Comparison of ENCODE assay signal across 11 mouse cellular contexts in the genomic region with DNA sequence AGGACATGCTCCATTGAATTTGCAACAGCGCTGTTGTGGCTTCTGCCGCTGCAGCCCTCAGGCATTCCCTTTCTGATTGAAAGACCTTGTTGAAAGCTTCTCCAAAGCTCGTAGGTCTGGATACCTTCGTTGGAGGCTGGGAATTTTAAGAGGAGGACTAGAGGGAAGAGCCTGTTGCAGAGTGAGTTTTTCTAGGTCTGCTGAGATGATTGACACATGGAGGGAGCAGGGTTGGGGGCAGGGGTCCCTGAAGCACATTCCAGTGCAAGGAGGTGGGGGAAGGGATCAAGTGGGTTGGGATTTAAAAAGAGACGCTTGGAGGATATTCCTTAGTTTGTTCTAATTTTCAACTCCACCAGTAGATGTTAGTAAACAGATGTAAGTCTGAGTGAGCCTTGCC. TPM values are rescaled to one million over a fixed set of nuclear protein-coding genes. Genes with fewer than 3 reads are reported as not detected.
DNase-seq lines count a peak whose midpoint lies in the region; ATAC-seq lines count a peak whose summit lies in the region.
"Had no signal": no experiment of that assay in that cellular context is flagged by ENCODE, and none has a peak within 500 bp of the region (broad histone marks: within the 10 kb centered on the region; RNA-seq: fewer than 3 reads in every experiment).

No protein-coding gene starts in this region.

- no peaks in the 10 kb centered on the region for H3K9me3 ChIP-seq in kidney, embryonic 16.5 days (ENCODE audit: low read length)
- no peaks in the 10 kb centered on the region for H3K9me3 ChIP-seq in embryonic facial prominence, embryonic 12.5 days
- H3K9me3 ChIP-seq in hindbrain, embryonic 13.5 days: no peaks in the 10 kb centered on the region

- 44% methylated on average over 5 of the region's 5 CpGs for WGBS in kidney, embryonic 16.5 days
- WGBS in embryonic facial prominence, embryonic 12.5 days: 6% methylated on average over 5 of the region's 5 CpGs
- 9% methylated on average over 5 of the region's 5 CpGs for WGBS in hindbrain, embryonic 13.5 days

- no peak overlapping the region for H3K4me3 ChIP-seq in kidney, embryonic 16.5 days (ENCODE audit: low read length)
- H3K4me3 ChIP-seq in embryonic facial prominence, embryonic 12.5 days: peak overlapping the region; percentile 29
- peak overlapping the region; percentile 83 for H3K4me3 ChIP-seq in hindbrain, embryonic 13.5 days

- no peak overlapping the region for H3K27ac ChIP-seq in kidney, embryonic 16.5 days (ENCODE audit: low read length)
- no peak overlapping the region for H3K27ac ChIP-seq in embryonic facial prominence, embryonic 12.5 days
- H3K27ac ChIP-seq in hindbrain, embryonic 13.5 days: peak overlapping the region; percentile 58
- H3K27ac ChIP-seq: macrophage had no signal

- DNase-seq in kidney, adult 9 months: no peak
- peak; percentile 33 for DNase-seq in neural tube, embryonic 10.5 days (ENCODE audit: extremely low spot score, low spot score)
- DNase-seq in urinary bladder, postnatal 14 days (ENCODE audit: low spot score): no peak
- DNase-seq in MN1 (ENCODE audit: low spot score): no peak
- DNase-seq in adrenal gland, adult 18-20 months (ENCODE audit: low spot score in 2 of 2): no peak
- DNase-seq: adrenal gland, postnatal 25 days; kidney, adult 2 months had no signal

- peaks cover 24% of the 10 kb centered on the region for H3K4me1 ChIP-seq in kidney, embryonic 16.5 days (ENCODE audit: insufficient read depth, low read length)
- peaks cover 28% of the 10 kb centered on the region for H3K4me1 ChIP-seq in embryonic facial prominence, embryonic 12.5 days
- H3K4me1 ChIP-seq in hindbrain, embryonic 13.5 days (replicated peaks): peaks cover 53% of the 10 kb centered on the region

- H3K4me2 ChIP-seq in kidney, embryonic 16.5 days (replicated peaks; ENCODE audit: low read depth, low read length): peak overlapping the region; percentile 31
- peak overlapping the region; percentile 86 for H3K4me2 ChIP-seq in embryonic facial prominence, embryonic 12.5 days (replicated peaks)
- H3K4me2 ChIP-seq in hindbrain, embryonic 13.5 days: peak overlapping the region; percentile 97

- no peak overlapping the region for H3K9ac ChIP-seq in kidney, embryonic 16.5 days (replicated peaks; ENCODE audit: low read length)
- 0 out of 2 replicates have a peak overlapping the region, but pooled peaks have one; percentile 3 for H3K9ac ChIP-seq in embryonic facial prominence, embryonic 12.5 days
- peak overlapping the region; percentile 96 for H3K9ac ChIP-seq in hindbrain, embryonic 13.5 days

- no peak for ATAC-seq in kidney, embryonic 16.5 days (ENCODE audit: low FRiP score, low TSS enrichment)
- no peak for ATAC-seq in embryonic facial prominence, embryonic 12.5 days (ENCODE audit: insufficient number of reproducible peaks, insufficient read depth, low FRiP score, low TSS enrichment)
- no peak for ATAC-seq in hindbrain, embryonic 13.5 days (ENCODE audit: low FRiP score)

- H3K36me3 ChIP-seq in kidney, embryonic 16.5 days (ENCODE audit: insufficient read depth, low read length): no peaks in the 10 kb centered on the region
- H3K36me3 ChIP-seq in embryonic facial prominence, embryonic 12.5 days: no peaks in the 10 kb centered on the region
- H3K36me3 ChIP-seq in hindbrain, embryonic 13.5 days: peaks cover 11% of the 10 kb centered on the region

- no peaks in the 10 kb centered on the region for H3K27me3 ChIP-seq in kidney, embryonic 16.5 days (ENCODE audit: insufficient read depth, low read length)
- no peaks in the 10 kb centered on the region for H3K27me3 ChIP-seq in embryonic facial prominence, embryonic 12.5 days
- H3K27me3 ChIP-seq in hindbrain, embryonic 13.5 days: no peaks in the 10 kb centered on the region

RNA-seq across cellular contexts. Expression of a gene that starts 3.1 kb away (rescaled TPM):
- polyA plus RNA-seq in kidney, embryonic 16.5 days (2015; fragmentation: Nextera tagmentation; extraction: Ambion mirVana): 10.7 and 12.3 TPM in 2 replicates
- polyA plus RNA-seq in embryonic facial prominence, embryonic 12.5 days (2016; fragmentation: Nextera tagmentation; extraction: Ambion mirVana): 37.8 and 40.2 TPM in 2 replicates
- 229 and 238 TPM in 2 replicates for polyA plus RNA-seq in hindbrain, embryonic 13.5 days (2015; fragmentation: Nextera tagmentation; extraction: Ambion mirVana)
- total RNA-seq in adrenal gland, adult 18-20 months (2021): 10 to 100 TPM; 17.2 to 19.0 TPM

RNA-seq across cellular contexts. Expression of a gene that starts 18.4 kb away (rescaled TPM):
- polyA plus RNA-seq in kidney, embryonic 16.5 days (2015; fragmentation: Nextera tagmentation; extraction: Ambion mirVana): 54.9 and 62.6 TPM in 2 replicates
- polyA plus RNA-seq in embryonic facial prominence, embryonic 12.5 days (2016; fragmentation: Nextera tagmentation; extraction: Ambion mirVana): 93.2 and 94.1 TPM in 2 replicates
- polyA plus RNA-seq in hindbrain, embryonic 13.5 days (2015; fragmentation: Nextera tagmentation; extraction: Ambion mirVana): 152 and 156 TPM in 2 replicates
- total RNA-seq in adrenal gland, adult 18-20 months (2021): 10 to 100 TPM; 60.8 to 65.3 TPM

Comparison
In these comparisons a context has a peak if more than half of its experiments do, and no peak if none do; other contexts are left out.
1. H3K4me2 ChIP-seq: peak in every context shown above with its lines; median percentile 97 in hindbrain, embryonic 13.5 days; 86 in embryonic facial prominence, embryonic 12.5 days; 31 in kidney, embryonic 16.5 days.